Mouse (Mus musculus) CH12.LX (cell line): ENCODE results near the gene Cdk9.

Experiments
- CTCF ChIP-seq, 2 experiments: IDR thresholded peaks in 1 of 2; conservative IDR thresholded peaks in 1 of 2; 2 replicates each; pipeline ENCODE4 v1.5.1; 2011 to 2012; ENCODE audit warnings: low read depth in 2 of 2, low read length in 2 of 2, improper control_type of control experiment in 1 of 2, inconsistent platforms in 1 of 2, mild to moderate bottlenecking in 1 of 2, moderate library complexity in 1 of 2
- MEF2A ChIP-seq: IDR thresholded peaks from 2 replicates; pipeline ENCODE4 v1.6.1; 2014; ENCODE audit warnings: low read depth, mild to moderate bottlenecking, inconsistent platforms, low read length, improper control_type of control experiment, borderline replicate concordance
- NELFE ChIP-seq: IDR thresholded peaks from 2 replicates; pipeline ENCODE4 v1.6.1; 2011; ENCODE audit warnings: low read depth, low read length, improper control_type of control experiment
- POLR2A ChIP-seq: IDR thresholded peaks from 2 replicates; pipeline ENCODE4 v1.6.1; 2011; ENCODE audit warnings: low read depth, mild to moderate bottlenecking, improper control_type of control experiment, low read length
- POLR2AphosphoS2 ChIP-seq: IDR thresholded peaks from 2 replicates; pipeline ENCODE4 v1.6.1; 2011; ENCODE audit warnings: low read depth, low read length, improper control_type of control experiment
- SMC3 ChIP-seq: IDR thresholded peaks from 2 replicates; pipeline ENCODE4 v1.6.1; 2011; ENCODE audit warnings: low read depth, low read length, improper control_type of control experiment

- TF ChIP-seq SMC3 (no peak), POLR2A (no peak), CTCF (conservative IDR thresholded peaks at IDR 0.05 in 1 of 2, IDR thresholded peaks at IDR 0.05 in 1 of 2; ENCODE audit: low read depth in 2 of 2, low read length in 2 of 2) (no peak), MEF2A (no peak), NELFE (no peak), POLR2AphosphoS2 (no peak)
Observed at GRCm38 (mm10) chr2:32709521-32710137, 3.2 kb downstream of the Cdk9 start.
